Mouse (Mus musculus) lung, adult 2 months (tissue): ENCODE results near the gene Zfp750.

Source experiments
- CTCF ChIP-seq: fragments of 200-500 bp; IDR thresholded peaks from 2 replicates; pipeline ENCODE4 v1.5.1; 2011; ENCODE audit warnings: mild to moderate bottlenecking, low read length, control low read depth; ENCODE audit not compliant: insufficient read depth
- POLR2A ChIP-seq: fragments of 200-500 bp; IDR thresholded peaks from 2 replicates; pipeline ENCODE4 v1.6.1; 2011; ENCODE audit warnings: low read depth, mild to moderate bottlenecking, control low read depth, low read length, borderline replicate concordance; ENCODE audit errors: extremely low read depth

- no peak for TF ChIP-seq CTCF
- no peak for TF ChIP-seq POLR2A
Measured at GRCm38 (mm10) chr11:121481129-121481528, 38.0 kb downstream of the Zfp750 start.
